Mouse (Mus musculus) frontal cortex, postnatal 25 days (tissue): ENCODE results near the gene Sec22a.

Experiments used
- DNase-seq, 2 experiments: peaks; one replicate each; pipeline ENCODE4 v3.0.0; 2022; ENCODE audit warnings: low spot score in 2 of 2

Sec22a gene

DNA sequence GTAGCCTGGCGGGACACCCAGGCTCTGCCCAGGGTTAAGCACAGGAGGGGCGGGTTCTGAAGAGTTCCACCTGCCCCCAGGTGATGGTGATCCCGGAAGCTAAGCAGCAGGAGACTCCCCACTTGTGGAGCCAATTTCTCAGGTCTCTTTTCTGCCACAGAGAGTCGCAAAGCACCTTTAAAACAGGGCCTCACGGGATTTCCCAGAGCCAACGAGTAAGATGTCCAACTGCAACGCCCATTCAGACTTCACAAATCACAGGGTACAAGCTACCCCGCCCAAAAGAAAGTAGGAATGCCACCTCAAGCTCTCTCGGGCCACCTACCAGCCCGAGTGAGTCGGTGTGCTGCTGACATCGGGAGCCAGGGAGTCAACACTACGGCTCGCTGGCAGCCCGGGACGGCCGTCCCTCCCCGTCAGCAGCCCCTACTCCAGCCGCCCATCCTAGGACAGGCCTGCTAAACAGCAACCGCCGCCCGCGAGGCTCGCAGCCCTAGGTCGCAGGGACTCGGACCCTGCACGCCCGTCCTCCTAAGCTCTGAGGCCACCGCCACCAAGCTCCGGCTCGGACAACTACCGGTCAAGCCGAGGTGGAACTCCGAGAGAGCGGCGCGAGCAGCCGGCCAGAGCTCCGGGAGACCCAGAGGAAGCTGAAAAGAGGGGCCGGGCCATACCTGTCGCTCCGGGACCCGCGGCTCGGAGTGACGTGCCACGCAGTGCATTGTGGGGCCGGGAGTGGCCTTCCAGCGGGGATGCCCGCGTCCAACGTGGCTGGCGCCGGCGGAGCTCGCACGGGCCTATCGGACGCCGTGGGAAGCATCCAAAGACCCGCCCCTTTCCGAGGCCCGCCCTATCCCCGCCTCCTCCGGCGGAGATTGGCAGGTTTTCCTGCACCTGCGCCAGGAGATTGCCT, at the start of gene Sec22a:
Gene Sec22a (minus strand): TSS at position 769 of the 913 bp plus-strand sequence.
- peak; percentile 83 to 84 for DNase-seq

DNA sequence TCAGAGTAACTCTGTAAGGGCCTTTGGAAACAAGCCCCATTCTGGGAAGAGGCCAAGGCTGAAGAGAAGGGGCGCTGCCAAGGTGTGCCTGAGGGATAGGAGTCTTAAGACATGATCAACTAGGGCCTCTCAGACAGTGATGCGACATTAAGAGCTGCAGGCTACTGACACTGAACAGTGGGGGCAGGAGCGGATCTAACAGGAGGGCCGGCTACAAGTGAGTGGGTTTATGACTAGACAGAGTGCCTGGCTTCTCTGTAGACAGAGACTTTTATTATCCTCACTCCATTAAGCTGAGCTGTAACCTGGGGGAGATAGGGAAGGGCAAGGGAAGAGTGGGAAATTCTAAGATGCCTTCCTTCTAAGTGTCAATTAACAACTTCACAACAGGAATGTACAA, 43.0 kb upstream of the Sec22a start:
- no peak for DNase-seq

DNA sequence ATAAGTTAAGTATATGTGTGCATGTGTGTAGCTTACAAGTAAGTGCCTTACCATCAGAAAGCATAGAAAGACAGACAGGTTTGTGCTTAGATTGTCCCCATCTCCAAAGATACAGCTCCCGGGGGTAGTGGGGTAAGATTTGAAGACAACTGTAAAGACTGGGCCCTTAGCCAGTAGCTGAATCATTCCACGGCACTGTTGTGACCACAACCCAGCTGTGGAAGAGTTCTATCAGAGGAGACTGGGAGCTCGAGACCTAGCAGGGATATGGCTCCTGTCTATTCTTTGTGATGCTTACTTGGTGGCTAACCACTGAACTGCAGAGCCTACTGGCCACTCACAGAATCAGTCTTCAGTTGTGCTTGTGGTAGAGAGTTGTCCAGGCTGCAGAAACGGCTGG, 42.4 kb upstream of the Sec22a start:
- DNase-seq = no peak

DNA sequence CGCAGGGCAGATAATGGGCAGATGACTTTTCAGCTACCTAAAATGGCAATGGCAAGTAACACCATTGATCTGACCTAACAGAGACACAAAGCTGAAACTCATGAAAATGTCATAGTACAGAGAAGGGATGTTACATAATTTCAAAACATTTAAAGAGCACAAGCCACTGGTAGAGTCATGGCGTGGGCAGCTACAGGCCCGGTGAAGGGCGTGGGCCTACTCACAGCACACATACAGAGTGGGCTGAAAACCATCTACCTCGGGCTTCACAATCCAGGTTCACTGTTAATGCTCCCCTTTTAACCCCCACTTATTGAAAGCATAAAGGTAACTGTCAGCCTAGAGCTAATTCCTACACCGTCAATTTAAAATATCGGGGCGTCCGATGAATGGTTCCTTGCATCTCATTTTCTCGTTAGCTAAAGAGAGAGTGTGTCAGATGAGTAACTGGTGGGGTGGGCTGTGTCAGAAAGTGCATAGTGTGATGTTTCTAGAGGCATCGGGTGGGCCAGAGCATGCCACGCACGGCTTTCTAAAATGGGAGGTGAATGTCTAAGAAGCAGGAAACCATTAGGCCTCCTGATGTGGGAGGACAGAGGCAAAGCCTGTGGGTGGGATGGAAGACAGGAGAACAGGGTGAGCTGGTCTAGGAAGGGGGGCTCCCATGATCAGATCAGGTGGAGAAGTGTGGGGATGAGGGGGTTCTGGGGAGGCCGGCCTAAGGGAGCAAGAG, 41.8 kb upstream of the Sec22a start:
- no peak for DNase-seq

DNA sequence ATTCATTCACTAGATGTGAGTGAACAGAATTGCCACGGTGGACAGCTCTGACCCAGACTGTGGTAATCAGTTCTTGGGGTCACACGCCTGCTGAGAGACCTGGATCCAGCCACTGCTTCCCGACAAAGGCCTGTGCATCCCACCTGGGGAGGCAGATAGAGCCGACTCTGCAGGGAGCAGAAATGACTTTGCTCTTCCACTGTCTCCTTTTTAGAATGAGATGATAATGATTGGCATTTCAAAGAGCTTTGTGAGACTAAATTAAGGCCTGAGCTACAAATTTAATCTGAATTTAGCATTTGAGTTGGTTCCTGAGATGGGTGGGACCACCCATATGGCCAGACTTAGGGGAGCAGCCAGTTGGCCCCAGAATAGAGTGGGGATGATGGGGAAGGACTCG, 41.1 kb upstream of the Sec22a start:
- DNase-seq = no peak

DNA sequence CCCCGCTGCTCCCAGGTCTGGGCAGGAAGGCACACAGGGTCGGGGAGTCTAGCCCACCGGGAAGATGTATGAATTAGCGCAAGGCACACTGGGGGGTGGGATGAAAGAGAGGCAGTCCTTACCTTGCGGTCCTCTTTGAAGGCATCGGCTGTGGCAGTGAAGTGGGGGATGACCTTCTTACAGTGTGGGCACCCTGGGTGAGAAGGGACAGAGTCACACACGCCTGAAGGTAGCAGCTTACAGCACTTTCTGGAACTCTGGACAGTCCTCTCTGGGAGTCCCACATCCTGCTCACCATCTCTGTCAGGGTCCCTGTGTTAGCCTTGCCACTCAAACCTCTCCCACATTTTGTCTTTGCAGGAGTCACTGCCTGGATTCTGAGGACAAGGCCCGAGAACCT, 40.2 kb upstream of the Sec22a start:
- no peak for DNase-seq

DNA sequence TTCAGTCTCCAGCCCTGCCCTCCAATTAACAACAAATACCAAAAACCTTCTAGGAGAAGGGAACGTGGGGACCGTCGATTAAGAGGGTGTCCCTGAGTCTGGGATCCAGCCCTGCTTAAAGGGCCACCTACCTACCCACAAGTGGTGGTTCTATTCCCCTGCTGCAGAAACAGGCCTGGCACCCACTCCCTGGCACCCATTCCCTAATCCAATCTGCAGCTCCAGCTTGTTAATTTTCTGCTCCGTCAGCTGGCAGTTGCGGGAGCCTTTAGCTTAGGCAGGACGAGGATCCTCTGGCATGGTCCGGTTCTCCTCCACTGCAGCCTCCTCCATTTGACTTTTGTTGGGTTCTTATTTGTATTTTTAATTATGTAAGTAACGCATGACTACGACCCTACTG, 39.6 kb upstream of the Sec22a start:
- DNase-seq = no peak

DNA sequence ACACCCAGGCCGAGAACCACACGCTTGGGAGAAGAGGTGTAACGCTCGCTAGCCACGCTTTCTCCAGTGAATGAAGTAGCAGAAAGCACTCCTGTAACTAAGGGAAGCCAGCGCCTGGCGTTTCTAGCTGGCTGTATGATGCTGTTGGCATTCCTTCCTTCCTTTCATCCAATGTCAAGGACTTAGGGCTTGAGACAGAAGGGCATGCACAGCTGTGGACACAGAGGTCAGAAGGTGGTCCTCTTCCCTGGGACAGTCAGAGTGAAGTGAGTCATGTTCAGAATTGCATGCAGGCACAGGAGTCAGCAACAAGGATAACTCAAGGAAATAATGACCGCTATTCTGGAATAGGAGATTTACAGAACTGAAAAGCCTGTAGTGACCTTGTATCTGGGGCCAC, 29.1 kb upstream of the Sec22a start:
- no peak for DNase-seq

DNA sequence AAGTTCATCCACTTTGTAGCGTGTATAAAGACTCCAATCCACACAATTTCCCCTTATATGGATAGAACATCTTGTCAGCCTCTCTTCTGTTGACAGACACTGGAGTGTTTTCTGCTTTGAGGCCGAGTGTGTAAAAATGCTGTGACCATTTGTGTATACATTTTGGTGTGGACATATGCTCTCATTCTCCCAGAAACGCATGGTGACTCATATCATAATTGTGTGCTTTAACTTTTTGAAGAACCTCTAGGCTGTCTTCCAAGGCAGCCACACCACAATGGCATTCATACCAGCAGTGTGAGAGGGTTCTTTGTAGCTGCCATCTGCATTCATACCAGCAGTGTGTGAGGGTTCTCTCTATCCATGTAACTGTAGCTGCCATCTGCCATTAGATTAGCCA, 21.9 kb upstream of the Sec22a start:
- DNase-seq = no peak

DNA sequence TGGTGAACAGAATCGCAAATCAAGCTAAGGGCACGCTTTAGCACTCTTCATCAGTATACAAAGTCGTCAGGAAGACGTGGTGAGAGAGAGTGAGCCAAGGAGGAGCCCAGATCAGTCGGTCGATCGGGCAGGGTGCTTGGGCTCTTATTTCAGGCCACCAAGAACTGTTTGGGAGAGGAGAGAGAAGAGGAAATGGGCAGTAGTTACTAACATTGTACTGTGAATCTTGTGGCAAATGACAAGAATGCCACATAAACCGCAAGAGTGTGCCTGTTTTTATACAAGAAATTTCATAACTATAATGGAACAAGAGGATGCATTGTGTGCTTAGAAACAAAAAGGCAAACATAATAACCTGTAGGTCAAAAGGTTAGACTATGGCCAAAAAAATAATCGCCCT, 16.3 kb upstream of the Sec22a start:
- DNase-seq = no peak

DNA sequence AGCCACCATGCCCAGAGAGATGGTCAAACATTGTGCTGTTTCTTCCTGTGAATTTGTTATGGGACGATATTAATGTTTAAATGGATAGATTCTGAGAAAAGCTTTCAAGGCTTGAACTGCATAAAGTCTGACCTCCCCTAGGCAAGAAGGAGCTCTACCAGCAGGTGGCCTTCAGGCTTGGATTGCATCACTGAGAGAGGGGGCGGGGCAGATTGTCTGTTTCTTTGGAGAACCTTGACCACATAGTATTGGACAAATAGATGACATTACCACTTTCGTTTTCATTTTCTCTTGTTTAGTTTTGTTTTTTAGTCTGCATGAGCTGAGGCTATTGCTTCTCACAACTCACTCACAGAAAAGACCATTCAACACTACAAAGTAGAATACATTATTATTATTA, 15.6 kb upstream of the Sec22a start:
- no peak for DNase-seq

DNA sequence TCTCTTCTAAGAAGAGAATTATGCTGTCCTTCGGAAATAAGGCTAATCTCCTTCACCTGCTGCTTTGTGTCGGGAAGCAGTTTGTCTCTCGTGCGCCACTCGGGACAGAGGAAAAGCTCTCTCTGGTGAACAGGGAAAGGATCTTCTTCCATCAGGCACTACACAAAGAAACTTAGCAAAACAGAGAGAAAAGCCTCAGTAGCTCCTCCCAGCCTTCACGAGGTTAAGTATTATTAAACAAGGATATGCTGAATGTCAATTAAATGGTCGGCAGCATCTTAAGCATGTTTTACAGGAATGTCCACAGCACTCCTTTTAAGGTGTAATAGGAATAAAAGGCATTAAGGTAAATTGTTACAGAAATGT, 328 bp upstream of the Sec22a start:
- no peak for DNase-seq

DNA sequence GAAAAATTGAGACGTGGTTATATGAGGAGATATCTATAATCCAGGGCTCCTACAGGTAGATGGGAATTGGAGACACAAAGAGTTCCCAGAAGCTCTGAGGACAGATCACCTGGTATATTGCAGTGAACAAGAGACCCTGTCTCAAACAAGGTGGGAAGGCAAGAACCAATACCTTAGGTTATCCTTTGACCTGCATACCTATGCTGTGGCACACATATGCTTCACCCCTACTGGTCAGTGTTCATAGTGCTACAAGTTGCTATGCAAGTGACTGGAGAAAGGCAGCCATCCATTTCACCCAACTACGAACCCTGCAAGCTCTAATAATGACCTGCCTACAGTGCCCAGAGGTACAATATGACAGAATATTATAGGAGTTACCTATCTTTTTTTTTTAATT, 1.5 kb downstream of the Sec22a start:
- no peak for DNase-seq

DNA sequence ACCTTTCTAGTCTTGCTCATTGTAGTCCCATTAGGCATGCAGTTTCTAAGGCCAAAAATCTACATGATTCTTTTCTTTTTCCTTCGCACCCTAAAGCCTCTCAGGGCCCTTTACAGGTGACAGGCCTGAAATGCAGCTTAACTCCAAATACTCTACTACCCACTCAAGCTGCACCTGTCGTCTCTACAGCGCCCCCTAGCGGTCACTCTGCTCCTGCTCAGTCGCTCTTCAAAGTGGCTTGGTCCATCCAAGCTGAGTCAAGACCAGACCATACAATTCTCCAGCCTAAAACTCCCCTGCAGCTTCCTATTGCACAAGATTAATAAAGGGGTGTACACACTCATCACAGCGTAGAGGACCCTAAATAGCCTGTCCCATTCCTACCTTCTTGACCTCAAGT, 3.1 kb downstream of the Sec22a start:
- DNase-seq = peak; percentile 14

DNA sequence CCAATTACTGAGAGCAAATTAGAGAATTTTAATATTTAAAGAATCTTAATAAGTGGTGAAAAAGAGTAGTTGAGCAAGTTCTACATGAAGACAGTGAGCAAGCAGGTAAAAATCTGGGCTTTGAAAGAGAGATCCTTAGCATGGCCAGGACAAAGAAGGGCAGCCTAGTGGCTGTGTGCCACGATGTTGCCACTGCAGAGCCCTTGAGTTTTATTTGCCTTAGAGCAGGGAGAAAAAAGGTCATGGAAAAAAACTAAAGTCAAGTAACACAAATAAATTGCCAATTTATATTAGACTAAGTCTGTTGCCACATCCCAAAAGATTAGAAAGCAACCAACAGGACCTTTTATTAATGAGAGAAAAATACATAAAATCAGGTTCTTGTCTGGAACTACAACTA, 6.3 kb downstream of the Sec22a start:
- no peak for DNase-seq

DNA sequence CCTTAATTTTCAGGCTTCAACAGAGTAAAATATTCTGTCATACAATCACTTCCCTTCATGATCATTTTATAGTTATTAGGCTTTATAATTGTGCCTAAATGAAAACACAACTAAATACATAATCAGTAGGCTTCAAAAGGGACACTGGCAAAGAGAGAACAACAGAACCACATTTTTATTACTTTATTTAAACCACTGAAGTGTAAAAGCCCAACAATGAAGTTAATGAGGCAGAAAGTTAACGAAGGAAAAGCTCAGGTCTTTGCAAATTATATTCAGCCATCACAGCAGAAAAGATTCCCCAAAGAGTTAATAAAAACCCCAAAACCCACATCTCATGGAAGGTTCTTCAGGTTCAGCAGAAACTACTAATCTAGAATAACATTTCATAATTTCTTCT, 33.3 kb downstream of the Sec22a start:
- no peak for DNase-seq

DNA sequence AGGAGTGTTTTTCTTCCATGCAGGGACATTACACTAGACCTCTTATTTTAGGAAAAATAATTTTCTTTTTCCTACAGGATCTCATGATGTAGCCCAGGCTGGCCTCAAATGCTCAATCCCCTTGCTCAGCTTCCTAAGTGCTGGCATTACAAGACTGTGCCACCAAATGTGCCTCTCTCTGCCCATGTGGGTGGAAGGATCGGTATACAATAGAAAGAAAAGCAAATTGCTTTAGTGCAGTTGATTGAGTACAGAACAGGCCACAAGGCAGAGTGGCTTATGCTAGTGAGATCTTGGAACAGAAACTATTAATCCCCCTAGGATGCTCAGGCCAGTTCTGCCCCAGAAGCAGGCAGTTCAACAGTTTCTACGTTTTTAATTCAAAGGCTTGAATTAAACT, 43.9 kb downstream of the Sec22a start:
- no peak for DNase-seq

DNA sequence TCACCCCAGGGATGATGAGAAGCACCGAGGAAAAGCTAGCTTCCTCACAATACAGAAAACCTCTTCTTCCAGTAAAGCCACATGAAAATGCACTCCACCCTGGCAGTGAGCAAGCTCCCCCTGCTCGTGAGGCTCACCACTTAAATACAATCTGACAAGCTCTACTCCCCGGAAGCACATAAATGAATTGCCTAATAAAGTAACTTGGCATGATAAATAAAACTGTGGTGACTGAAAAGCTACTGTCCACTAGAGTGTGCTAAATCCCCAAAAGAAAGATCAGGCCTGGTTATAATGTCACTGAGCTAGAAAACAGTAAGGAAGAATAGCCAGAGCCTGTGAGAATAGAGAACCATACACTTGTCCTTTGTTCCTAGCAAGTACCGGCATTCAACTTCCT, 44.4 kb downstream of the Sec22a start:
- no peak for DNase-seq

DNA sequence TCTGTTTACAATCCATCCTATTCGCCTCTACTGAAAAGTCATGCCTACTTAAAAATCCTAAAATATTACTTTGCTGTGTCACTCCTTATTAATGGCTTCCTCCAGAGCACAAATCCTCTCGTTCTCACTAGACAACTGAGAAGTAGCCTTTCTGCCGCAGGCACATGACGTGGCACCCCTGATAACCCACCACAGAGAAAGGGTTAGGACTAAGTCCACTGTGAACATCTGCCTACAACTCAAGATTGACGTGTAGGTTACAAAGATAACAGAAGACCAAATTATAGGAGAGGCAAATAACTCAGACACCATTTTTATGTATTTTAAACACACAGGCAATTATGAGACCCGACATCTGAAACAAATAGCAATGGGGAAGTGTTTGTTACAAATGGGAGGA, 45.3 kb downstream of the Sec22a start:
- no peak for DNase-seq

DNA sequence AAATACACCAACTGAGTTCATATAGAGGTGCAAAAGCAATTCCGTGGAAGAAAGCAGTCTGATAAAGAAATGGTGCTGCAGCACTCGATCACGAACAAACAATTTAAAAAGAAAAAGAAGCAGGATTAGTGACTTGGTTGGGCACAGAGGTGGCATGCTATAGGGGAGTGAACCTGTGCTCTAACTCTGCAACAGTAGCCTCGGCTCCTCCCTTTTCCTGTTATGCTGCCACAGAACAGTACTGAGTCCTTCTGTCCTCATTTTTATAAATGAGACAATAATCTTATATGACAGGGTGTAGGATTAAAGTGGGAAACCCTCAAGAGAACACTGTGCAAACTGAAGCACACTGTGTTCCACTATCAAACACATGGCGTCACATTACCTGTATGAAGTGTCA, 46.3 kb downstream of the Sec22a start:
- DNase-seq = no peak

DNA sequence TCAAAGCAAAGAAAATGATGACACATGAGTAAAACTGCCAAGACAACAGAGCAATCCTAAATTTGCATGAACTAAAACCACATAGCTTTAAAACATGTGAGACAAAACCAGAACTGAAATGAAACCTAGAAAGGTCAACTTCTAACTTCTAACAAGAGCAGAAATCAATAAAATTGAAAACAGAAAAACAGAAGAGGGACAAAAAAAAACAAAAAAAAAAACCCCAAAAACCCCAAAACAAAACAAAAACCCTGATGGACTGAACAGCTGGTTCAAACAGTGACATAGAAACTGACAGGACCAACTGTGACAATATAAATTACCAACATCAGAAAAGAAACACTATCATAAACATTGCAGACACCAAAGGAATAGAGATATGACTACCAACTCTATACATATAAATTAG, 46.9 kb downstream of the Sec22a start:
- no peak for DNase-seq

DNA sequence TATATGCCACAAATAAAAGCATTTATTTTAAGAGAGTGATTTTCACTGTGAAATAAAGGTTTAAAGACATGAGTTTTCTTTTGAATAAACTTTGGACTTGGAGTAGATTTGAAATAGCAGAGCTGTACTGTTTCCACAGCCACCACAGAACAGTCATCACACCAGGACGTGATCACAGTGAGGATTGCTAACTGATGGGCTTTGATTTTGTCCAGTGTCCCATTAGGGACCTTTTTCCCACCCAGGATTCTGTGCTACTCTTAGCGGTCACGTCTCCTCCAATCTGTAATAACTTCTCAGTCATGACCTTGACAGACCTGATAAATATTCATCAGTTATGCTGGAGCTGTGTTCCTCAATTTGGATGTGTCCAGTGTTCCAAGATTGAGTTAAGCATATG, 48.2 kb downstream of the Sec22a start:
- DNase-seq = no peak

DNA sequence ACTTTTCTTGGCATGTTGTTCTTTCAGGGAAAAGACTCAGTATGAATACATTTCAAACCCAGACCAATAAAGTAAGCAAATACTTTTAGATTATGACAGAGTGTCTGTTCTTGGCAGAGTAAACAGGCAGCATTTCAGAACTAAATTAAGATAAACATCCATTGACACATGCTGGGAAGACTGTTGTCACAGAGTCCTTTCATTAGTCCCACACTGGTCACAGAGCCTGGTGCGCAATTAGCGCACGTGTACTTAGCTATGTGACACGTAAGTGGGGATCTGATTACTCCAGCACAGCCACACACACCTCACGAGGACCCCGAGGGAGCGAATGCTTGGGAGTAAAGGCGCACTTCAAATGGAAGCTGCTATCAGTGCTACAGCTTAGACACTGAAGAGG, 52.1 kb downstream of the Sec22a start:
- DNase-seq = no peak
